Mouse (Mus musculus): ENCODE measurements at regions not wholly inside any gene's neighbourhood (a gene's known extent, or its start where the extent isn't known, plus 50 kb on each side); places are given as distances from the start of the nearest gene placed in this dataset.

DNA sequence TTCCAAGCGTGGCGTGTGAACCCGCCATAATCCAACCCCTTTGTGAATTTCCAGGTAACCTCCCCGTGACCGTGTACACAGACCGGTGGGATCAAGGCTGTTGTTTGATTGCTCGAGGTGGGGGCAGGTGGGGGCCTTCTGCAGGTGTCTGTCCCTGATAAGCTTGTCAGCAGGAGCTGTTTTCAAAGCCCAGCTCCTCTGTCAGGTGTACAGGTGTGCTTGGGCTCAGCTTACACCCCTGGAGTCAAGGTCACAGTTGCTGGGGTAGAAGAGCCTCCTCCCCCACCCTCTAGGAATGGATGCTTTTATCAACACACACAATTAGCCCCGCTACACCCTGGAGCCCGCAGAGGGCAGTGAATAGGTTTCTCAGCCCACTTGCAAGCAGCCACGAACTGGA lies 341.6 kb downstream of the Cd83 start:
- Histone ChIP-seq H3K27ac (ENCODE audit: low read length) (no peak overlapping the region), H3K4me2 (replicated peaks; ENCODE audit: low read depth, low read length) (no peak overlapping the region), H3K4me1 (ENCODE audit: insufficient read depth, low read length) (peaks cover 19% of the 10 kb centered on the region), H3K36me3 (ENCODE audit: insufficient read depth, low read length) (no peaks in the 10 kb centered on the region), H3K9ac (replicated peaks; ENCODE audit: low read length) (no peak overlapping the region), H3K4me3 (ENCODE audit: low read length) (no peak overlapping the region), H3K27me3 (ENCODE audit: insufficient read depth, low read length) (no peaks in the 10 kb centered on the region), H3K9me3 (ENCODE audit: low read length) (no peaks in the 10 kb centered on the region)
- WGBS, result 22% methylated on average over 10 of the region's 10 CpGs
- ATAC-seq (ENCODE audit: low FRiP score, low TSS enrichment), result 0 out of 2 replicates have a peak, but pooled peaks have one; percentile 19

DNA sequence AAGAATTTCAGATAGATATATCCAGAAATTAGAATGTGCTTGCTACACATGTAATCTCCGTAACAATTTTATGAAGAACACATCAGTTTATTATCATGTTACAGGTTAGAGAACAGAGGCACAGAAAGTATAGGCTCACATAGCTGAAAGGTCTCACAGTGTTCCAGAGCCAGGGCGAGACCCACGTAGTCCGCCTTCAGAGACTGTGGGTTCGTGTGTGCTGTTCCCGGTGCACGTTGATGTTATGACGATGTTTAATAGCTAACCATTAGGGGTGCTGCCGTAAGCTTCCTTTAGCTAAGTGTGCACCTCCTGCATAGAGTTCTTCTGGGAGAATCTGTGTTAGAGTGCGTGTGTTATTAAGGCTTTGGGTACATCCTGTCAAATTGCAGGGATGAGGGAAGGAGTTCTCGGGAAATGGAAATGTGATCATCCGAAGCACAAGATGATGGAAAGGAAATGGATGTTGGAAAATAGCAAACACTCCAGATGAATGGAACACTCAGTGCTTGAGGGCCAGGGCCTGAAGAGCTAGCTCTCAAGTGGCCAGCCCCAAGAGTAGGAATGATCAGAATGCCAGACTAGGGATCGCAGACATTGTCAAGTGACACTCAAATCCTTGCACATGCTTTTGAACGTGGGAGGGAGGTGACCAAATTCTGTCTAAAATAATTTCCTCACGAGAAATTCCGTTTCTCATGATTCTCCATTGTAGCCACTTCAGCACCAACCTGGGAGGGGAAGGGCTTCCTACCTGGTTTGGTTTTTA lies 344.1 kb downstream of the Cd83 start:
- ATAC-seq (ENCODE audit: low FRiP score, low TSS enrichment), result no peak
- no peak overlapping the region for H3K27ac ChIP-seq (ENCODE audit: low read length)
- 91% methylated on average over 16 of the region's 16 CpGs for WGBS

DNA sequence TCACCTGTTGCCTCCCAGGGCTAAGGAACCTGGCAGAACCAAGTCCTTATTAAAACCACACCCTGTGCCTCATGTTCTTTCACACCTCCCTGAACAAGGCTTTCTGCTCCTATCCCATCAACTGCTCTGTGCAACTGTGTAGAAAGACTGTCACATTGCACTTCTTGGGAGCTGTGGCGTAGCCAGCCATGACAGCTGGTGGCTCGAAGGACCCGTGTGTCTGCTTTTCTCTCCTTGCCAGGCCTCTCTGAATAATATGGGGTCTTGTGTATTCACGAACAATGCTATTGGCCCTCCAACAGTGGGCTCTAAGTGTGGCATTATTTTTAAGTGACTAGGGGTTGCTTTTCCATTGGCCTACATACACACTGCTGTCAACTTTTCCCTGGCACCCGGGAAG lies 347.3 kb downstream of the Cd83 start:
- no peak overlapping the region for H3K4me2 ChIP-seq (replicated peaks; ENCODE audit: low read depth, low read length)
- no peak overlapping the region for H3K9ac ChIP-seq (replicated peaks; ENCODE audit: low read length)
- H3K4me1 ChIP-seq (ENCODE audit: insufficient read depth, low read length), result no peaks in the 10 kb centered on the region
- H3K27me3 ChIP-seq (ENCODE audit: insufficient read depth, low read length), result no peaks in the 10 kb centered on the region
- H3K36me3 ChIP-seq (ENCODE audit: insufficient read depth, low read length), result no peaks in the 10 kb centered on the region
- 92% methylated on average over 5 of the region's 5 CpGs for WGBS
- no peaks in the 10 kb centered on the region for H3K9me3 ChIP-seq (ENCODE audit: low read length)
- no peak for ATAC-seq (ENCODE audit: low FRiP score, low TSS enrichment)
- no peak overlapping the region for H3K27ac ChIP-seq (ENCODE audit: low read length)
- no peak overlapping the region for H3K4me3 ChIP-seq (ENCODE audit: low read length)

More for the DNA sequence above, 344.1 kb downstream of the Cd83 start:
- Histone ChIP-seq H3K9ac (replicated peaks; ENCODE audit: low read length) (no peak overlapping the region), H3K36me3 (ENCODE audit: insufficient read depth, low read length) (no peaks in the 10 kb centered on the region), H3K9me3 (ENCODE audit: low read length) (no peaks in the 10 kb centered on the region), H3K4me2 (replicated peaks; ENCODE audit: low read depth, low read length) (no peak overlapping the region), H3K27me3 (ENCODE audit: insufficient read depth, low read length) (no peaks in the 10 kb centered on the region), H3K4me1 (ENCODE audit: insufficient read depth, low read length) (peaks cover 9% of the 10 kb centered on the region), H3K4me3 (ENCODE audit: low read length) (no peak overlapping the region)

DNA sequence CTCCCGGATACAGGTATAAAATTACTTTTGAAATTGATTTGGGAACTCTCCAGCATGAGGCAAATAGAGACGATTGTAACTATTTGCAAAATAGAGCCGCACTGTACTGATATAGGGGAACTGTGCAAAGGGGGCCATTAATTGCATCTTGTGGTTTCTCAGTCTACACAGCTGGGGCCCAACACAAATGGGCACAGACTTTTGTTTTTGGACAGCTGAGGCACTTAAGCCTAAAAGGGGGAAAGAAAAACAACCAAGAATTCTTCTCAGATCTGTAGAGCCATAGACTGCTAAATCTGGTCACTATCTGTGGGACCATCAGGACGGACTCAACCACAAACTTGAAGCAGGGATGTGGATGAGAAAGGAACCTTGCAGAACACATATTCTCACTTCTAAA lies 347.9 kb downstream of the Cd83 start:
- Histone ChIP-seq H3K9ac (replicated peaks; ENCODE audit: low read length) (no peak overlapping the region), H3K4me3 (ENCODE audit: low read length) (no peak overlapping the region), H3K27ac (ENCODE audit: low read length) (no peak overlapping the region), H3K4me2 (replicated peaks; ENCODE audit: low read depth, low read length) (no peak overlapping the region), H3K36me3 (ENCODE audit: insufficient read depth, low read length) (no peaks in the 10 kb centered on the region), H3K27me3 (ENCODE audit: insufficient read depth, low read length) (no peaks in the 10 kb centered on the region), H3K4me1 (ENCODE audit: insufficient read depth, low read length) (no peaks in the 10 kb centered on the region), H3K9me3 (ENCODE audit: low read length) (no peaks in the 10 kb centered on the region)
- 90% methylated on average over 4 of the region's 4 CpGs for WGBS
- ATAC-seq (ENCODE audit: low FRiP score, low TSS enrichment), result no peak

DNA sequence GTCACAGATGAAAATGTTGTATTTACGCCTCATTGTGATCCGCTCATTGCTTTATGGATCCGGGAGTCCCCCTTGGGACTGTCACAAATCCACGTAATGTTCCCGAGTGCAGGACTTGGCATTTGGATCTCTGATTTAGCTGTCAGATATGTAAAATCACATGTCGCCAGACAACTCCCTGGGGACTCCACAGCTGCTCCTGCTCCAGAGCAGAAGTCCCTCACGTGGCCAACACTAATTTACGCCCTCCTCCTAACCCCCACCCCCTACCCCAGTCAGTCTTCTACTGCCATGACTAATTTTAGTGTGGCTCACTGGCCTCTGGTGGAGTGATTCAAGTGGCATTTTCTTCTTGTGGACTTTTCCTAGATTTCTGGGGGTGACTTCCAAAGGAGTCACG lies 348.9 kb downstream of the Cd83 start:
- Histone ChIP-seq H3K27me3 (ENCODE audit: insufficient read depth, low read length) (no peaks in the 10 kb centered on the region), H3K9me3 (ENCODE audit: low read length) (no peaks in the 10 kb centered on the region), H3K36me3 (ENCODE audit: insufficient read depth, low read length) (no peaks in the 10 kb centered on the region), H3K4me3 (ENCODE audit: low read length) (no peak overlapping the region), H3K27ac (ENCODE audit: low read length) (no peak overlapping the region), H3K9ac (replicated peaks; ENCODE audit: low read length) (no peak overlapping the region), H3K4me2 (replicated peaks; ENCODE audit: low read depth, low read length) (no peak overlapping the region), H3K4me1 (ENCODE audit: insufficient read depth, low read length) (no peaks in the 10 kb centered on the region)
- 60% methylated on average over 9 of the region's 9 CpGs for whole genome bisulfite sequencing
- ATAC-seq (ENCODE audit: low FRiP score, low TSS enrichment), result no peak

DNA sequence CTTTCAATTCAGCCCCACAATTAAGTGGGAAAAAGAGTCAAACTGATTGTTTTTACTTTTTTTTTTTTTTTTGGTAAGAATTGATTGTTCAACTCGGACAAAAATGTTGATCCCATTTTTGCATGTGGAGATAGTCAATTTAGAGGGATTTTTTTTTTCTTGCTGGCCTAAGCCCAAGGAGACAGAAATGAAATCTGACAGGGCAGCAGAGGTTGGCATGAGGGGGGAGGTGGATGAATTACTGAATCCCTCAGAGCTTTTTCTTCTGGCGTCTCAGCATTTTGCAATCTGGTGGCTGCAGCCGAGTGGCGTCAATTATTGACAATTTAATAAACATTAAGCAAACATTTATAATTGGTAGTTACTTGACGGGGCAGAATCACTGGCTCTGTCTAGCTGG lies 356.6 kb downstream of the Cd83 start:
- no peaks in the 10 kb centered on the region for H3K4me1 ChIP-seq (ENCODE audit: insufficient read depth, low read length)
- H3K9ac ChIP-seq (replicated peaks; ENCODE audit: low read length), result no peak overlapping the region
- WGBS, result 72% methylated on average over 5 of the region's 5 CpGs
- H3K27me3 ChIP-seq (ENCODE audit: insufficient read depth, low read length), result no peaks in the 10 kb centered on the region
- no peak overlapping the region for H3K27ac ChIP-seq (ENCODE audit: low read length)
- H3K4me2 ChIP-seq (replicated peaks; ENCODE audit: low read depth, low read length), result no peak overlapping the region
- no peaks in the 10 kb centered on the region; the same call in 1 of the 2 replicates for H3K36me3 ChIP-seq (ENCODE audit: insufficient read depth, low read length)
- no peak overlapping the region for H3K4me3 ChIP-seq (ENCODE audit: low read length)
- no peak for ATAC-seq (ENCODE audit: low FRiP score, low TSS enrichment)
- H3K9me3 ChIP-seq (ENCODE audit: low read length), result peaks cover 9% of the 10 kb centered on the region; the same call in 1 of the 2 replicates

DNA sequence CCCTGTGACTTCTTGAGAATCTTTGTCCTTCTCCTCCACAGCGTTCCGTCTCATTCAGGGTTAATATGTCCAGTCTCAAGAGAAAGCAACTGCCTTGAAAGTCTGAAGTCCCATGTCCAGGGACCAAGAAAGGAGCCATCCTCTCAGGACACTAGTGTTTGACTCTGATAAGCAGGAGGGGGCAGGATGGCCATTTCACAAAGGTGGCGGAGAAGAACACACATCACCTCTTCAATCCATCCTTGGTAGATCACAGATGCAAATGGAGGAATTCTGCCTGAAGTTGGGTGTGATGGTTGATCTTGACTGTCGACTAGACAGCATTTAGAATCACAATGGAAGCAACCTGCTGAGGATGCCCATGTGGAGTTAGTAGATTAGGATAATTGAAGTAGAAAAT lies 360.9 kb downstream of the Cd83 start:
- Histone ChIP-seq H3K4me2 (replicated peaks; ENCODE audit: low read depth, low read length) (no peak overlapping the region), H3K4me3 (ENCODE audit: low read length) (no peak overlapping the region), H3K9me3 (ENCODE audit: low read length) (peaks cover 9% of the 10 kb centered on the region; the same call in 1 of the 2 replicates), H3K36me3 (ENCODE audit: insufficient read depth, low read length) (no peaks in the 10 kb centered on the region; the same call in 1 of the 2 replicates), H3K27me3 (ENCODE audit: insufficient read depth, low read length) (no peaks in the 10 kb centered on the region), H3K27ac (ENCODE audit: low read length) (no peak overlapping the region), H3K4me1 (ENCODE audit: insufficient read depth, low read length) (peaks cover 11% of the 10 kb centered on the region; the same call in 1 of the 2 replicates), H3K9ac (replicated peaks; ENCODE audit: low read length) (no peak overlapping the region)
- ATAC-seq (ENCODE audit: low FRiP score, low TSS enrichment), result no peak
- 95% methylated on average over 4 of the region's 4 CpGs for WGBS

DNA sequence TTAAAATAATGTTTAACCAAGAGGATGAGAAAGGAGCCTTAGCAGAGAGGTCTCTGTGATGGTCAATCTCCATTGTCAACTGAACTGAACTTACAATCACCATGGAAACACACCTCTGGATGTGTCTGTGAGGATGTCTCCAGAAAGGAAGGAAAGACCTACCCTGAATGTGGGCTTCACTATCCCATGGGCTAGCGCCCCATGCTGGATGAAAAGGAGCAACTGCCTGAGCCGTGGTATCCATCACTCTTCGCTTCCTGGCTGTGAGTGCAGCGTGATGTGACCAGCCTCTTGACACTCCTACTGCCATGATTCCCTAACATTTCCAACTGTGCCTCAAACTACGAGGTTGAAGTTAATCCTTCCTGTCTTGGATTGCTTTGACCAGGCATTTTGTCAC lies 363.3 kb downstream of the Cd83 start:
- no peak overlapping the region for H3K27ac ChIP-seq (ENCODE audit: low read length)
- no peak for ATAC-seq (ENCODE audit: low FRiP score, low TSS enrichment)
- H3K27me3 ChIP-seq (ENCODE audit: insufficient read depth, low read length), result no peaks in the 10 kb centered on the region
- no peak overlapping the region for H3K4me2 ChIP-seq (replicated peaks; ENCODE audit: low read depth, low read length)
- H3K36me3 ChIP-seq (ENCODE audit: insufficient read depth, low read length), result no peaks in the 10 kb centered on the region; the same call in 1 of the 2 replicates
- H3K4me3 ChIP-seq (ENCODE audit: low read length), result no peak overlapping the region
- H3K9me3 ChIP-seq (ENCODE audit: low read length), result peaks cover 9% of the 10 kb centered on the region; the same call in 1 of the 2 replicates
- H3K4me1 ChIP-seq (ENCODE audit: insufficient read depth, low read length), result peaks cover 14% of the 10 kb centered on the region; the same call in 1 of the 2 replicates
- H3K9ac ChIP-seq (replicated peaks; ENCODE audit: low read length), result no peak overlapping the region
- 80% methylated on average over 5 of the region's 5 CpGs for WGBS

DNA sequence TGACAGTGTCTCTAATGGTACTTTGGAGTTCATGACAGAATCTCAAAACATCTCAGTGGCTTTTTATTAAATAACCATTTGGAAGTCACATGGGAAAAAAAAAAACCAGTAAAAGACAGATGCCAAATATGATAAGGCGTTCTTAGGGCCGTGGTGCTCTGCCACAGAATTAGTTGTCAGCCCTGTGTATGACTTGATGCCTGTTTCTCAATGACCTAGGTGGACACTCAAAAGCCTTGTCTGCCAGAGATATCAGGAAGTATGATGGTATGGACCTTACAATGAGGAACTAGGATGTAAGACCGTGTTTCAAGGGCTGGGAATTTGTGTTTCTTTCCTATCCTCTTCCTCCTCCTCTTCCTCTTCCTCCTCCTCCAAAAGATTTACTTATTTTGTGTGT lies 364.9 kb downstream of the Cd83 start:
- no peaks in the 10 kb centered on the region for H3K27me3 ChIP-seq (ENCODE audit: insufficient read depth, low read length)
- ATAC-seq (ENCODE audit: low FRiP score, low TSS enrichment), result no peak
- no peak overlapping the region for H3K4me3 ChIP-seq (ENCODE audit: low read length)
- H3K36me3 ChIP-seq (ENCODE audit: insufficient read depth, low read length), result no peaks in the 10 kb centered on the region; the same call in 1 of the 2 replicates
- WGBS, result 78% methylated on average over 3 of the region's 3 CpGs
- H3K4me1 ChIP-seq (ENCODE audit: insufficient read depth, low read length), result peaks cover 16% of the 10 kb centered on the region; the same call in 1 of the 2 replicates
- H3K9ac ChIP-seq (replicated peaks; ENCODE audit: low read length), result no peak overlapping the region
- no peak overlapping the region for H3K27ac ChIP-seq (ENCODE audit: low read length)
- H3K4me2 ChIP-seq (replicated peaks; ENCODE audit: low read depth, low read length), result no peak overlapping the region
- peaks cover 17% of the 10 kb centered on the region for H3K9me3 ChIP-seq (ENCODE audit: low read length)

DNA sequence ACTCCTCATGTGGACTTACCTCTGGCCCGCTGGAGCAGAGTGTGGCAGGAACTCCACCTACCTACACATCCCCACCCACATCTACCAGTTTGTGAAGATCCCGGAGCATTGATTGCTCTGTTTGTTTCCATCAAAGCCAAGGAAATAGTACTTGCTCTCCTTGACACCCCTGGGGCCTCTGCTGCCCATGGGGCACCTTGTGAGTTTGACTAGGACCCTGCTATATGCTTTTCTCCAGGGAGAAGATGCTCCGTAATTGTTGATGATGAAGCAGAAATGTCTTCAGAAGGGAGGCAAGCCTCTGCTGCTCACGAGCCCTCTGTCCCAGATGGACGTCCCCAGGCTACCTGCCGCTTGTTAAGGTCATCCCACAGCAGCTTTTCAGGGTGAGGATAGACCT lies 367.0 kb downstream of the Cd83 start:
- no peak for ATAC-seq (ENCODE audit: low FRiP score, low TSS enrichment)

More for the DNA sequence above, 367.0 kb downstream of the Cd83 start:
- Histone ChIP-seq H3K4me1 (ENCODE audit: insufficient read depth, low read length) (peaks cover 16% of the 10 kb centered on the region; the same call in 1 of the 2 replicates), H3K27me3 (ENCODE audit: insufficient read depth, low read length) (no peaks in the 10 kb centered on the region), H3K4me2 (replicated peaks; ENCODE audit: low read depth, low read length) (no peak overlapping the region), H3K4me3 (ENCODE audit: low read length) (no peak overlapping the region), H3K9ac (replicated peaks; ENCODE audit: low read length) (no peak overlapping the region), H3K27ac (ENCODE audit: low read length) (no peak overlapping the region), H3K36me3 (ENCODE audit: insufficient read depth, low read length) (no peaks in the 10 kb centered on the region), H3K9me3 (ENCODE audit: low read length) (peaks cover 9% of the 10 kb centered on the region; the same call in 1 of the 2 replicates)
- WGBS, result 71% methylated on average over 6 of the region's 6 CpGs

Data from kidney, embryonic 16.5 days (tissue).